Mouse (Mus musculus): ENCODE measurements around the gene AI854703. TPM values are rescaled to one million over a fixed set of nuclear protein-coding genes. Genes with fewer than 3 reads are reported as not detected.

AI854703 gene
- polyA plus RNA-seq (2012; rRNA removed; ENCODE audit: low replicate concordance) = 2.3 and 2.6 TPM in 2 replicates

DNA sequence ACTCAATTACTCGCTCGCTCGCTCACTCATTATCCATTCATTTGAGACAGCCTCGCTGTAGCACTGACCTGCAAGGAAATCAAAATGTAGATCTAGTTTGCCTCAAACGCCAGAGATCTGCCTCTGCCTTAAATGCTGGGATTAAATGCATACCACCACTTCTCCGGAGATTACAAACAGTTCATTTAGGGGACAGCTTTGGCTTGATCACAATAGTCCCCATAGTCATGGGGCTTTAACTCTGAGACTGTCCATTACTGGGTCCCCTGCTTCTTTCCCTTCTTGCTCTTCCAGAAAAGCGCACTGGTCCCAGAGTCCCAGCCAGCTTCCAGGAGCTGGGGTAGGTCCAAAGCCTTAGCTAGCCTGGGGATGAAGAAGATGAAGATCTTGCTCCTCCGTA is at the start of gene AI854703:
Gene AI854703 (plus strand): TSS at position 301 of the 400 bp plus-strand sequence.

GRCm38 (mm10) chr6:48589194-48589750 is 37.3 kb upstream of the AI854703 start, which contains the start of gene Gm45021:
Gene Gm45021, plus strand, starts transcription at chr6:48589610.

DNA sequence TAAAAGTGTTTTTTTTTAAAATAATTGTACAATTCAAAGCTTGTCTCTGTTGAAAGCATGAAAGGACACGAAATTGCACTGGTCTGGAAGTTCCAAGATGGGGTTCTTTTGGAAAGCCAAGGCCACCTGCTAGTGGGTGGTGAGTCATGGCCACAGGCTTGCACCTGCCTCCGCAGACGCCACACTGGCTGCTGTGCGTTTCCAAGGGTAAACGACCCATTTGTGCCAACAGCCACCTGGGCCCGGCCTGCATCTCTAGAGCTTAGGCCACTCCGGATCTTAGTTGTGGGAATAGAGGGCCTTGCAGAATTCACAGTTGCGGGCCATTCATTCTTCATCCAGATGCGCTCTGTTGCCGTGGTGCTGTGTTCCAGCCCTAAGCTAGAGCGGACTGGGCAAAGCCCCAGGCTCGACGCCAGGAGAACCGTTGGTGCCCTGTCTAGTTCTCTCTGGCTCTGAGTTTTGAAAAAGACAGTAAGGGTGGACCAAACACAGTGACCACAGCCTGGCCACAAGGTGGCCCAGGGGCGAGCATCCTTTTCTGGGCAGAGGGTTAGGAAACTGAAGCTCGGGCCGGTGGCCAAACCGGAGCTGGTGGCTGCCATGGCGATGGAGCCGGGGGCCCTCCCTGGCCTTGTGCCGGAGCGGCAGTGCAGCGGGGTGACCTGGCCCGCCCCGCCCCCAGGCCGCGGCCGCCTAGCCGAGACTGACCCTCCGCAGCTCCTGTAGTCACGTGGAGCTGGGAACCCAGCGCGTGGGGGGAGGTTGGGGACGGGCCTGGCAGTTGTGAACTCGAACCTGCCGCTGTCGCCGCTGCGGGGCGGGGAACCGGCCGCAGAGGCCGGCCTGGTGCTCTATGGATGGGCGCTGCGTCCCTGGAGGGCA is 33.2 kb upstream of the AI854703 start, which contains the start of the genes Repin1 and Gm44965:
Gene Repin1 (plus strand): TSS at position 726 of the 885 bp plus-strand sequence.
Gene Gm44965 (plus strand): TSS at position 784 of the 885 bp plus-strand sequence.

GRCm38 (mm10) chr6:48601271-48602079 is 25.1 kb upstream of the AI854703 start, which contains the start of gene Zfp775:
Gene Zfp775, plus strand, starts transcription at chr6:48602063.

DNA sequence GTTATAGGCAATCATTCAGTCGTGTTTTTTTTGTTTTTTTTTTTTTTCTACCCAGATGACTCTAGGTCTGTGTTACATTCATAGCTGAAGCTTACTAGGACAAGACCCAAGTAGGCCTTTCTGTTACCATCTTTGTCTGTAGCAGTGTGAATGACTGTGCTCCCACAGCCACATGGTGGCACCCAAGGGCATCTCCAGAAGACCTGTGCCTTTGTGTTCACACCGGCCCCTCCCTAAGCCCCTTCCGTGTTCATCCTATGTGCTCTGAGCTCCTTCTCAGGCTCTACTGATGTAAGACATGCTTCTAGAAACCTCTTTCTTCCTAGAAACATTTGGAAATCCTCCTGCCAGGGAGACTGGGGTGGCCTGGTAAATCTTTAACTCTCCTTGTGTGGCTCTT is 20.4 kb downstream of the AI854703 start, which contains the start of gene Gimap8:
Gene Gimap8 (plus strand): TSS at position 240 of the 400 bp plus-strand sequence.

DNA sequence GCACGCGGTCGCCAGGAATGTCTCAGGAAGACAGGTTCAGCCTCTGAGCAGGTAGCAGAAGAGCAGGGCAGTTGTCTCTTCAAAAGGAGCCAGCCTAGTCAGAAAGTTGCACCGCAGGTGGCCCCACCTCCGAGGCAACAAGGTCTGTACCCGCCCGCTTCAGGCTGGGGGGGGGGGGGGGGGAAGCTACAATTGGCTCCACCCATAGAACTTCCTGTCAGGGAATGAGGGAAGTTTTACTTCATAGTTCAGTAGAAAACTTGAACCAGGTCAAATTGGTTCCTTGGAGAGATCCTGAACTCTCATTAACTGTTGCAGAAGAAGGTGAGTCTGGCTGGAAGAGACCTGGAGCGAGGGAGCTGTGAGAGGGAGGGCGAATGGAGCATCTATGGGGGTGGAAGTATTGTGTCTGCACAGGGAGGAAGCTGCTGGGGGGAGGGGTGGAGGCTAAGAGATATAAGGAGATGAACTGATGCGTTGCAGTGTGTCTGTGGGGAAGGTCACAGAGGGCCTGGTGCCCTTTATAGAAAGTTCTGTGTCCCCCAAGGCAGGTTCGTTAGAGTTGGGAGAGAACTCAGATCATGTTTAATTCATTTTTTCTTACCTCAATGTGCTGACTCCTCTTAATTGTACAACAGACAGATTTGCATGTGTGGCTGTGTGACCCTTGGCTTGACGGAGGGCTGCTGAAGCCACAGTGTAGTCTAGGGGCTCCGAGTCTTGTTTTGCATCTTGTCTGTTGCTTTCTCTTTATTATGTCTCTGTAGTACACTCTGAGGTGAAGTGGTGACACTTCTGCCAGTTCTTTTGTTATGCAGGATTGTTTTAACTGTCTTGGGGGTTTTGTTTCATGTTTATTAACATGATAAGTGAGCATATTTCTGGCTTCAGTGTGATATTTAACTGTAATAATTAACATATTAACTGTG is 49.6 kb downstream of the AI854703 start, which contains the start of gene Gimap9:
Gene Gimap9 (plus strand): TSS at position 199 of the 929 bp plus-strand sequence.

Other genes with a start within 250 kb of the AI854703 start
- 19.3 and 28.5 TPM in 2 replicates for gene Krba1, start 231.2 kb upstream of the AI854703 start, polyA plus RNA-seq (2012; rRNA removed; ENCODE audit: low replicate concordance)
- 59.8 and 77.3 TPM in 2 replicates for gene Zfp467, start 180.9 kb upstream of the AI854703 start, polyA plus RNA-seq (2012; rRNA removed; ENCODE audit: low replicate concordance)
- 6.8 and 9.4 TPM in 2 replicates for gene Sspo, start 178.5 kb upstream of the AI854703 start, polyA plus RNA-seq (2012; rRNA removed; ENCODE audit: low replicate concordance)
- gene Atp6v0e2, start 89.1 kb upstream of the AI854703 start, polyA plus RNA-seq (2012; rRNA removed; ENCODE audit: low replicate concordance) = 14.1 and 44.0 TPM in 2 replicates
- 28.4 and 37.2 TPM in 2 replicates for gene Lrrc61, start 72.0 kb upstream of the AI854703 start, polyA plus RNA-seq (2012; rRNA removed; ENCODE audit: low replicate concordance)
- 141 and 205 TPM in 2 replicates for gene Rarres2, start 54.0 kb upstream of the AI854703 start, polyA plus RNA-seq (2012; rRNA removed; ENCODE audit: low replicate concordance)
- not detected in 2 replicates for gene Gm45021, start 37.2 kb upstream of the AI854703 start, polyA plus RNA-seq (2012; rRNA removed; ENCODE audit: low replicate concordance)
- 44.0 and 69.3 TPM in 2 replicates for gene Repin1, start 32.9 kb upstream of the AI854703 start, polyA plus RNA-seq (2012; rRNA removed; ENCODE audit: low replicate concordance)
- gene Gm44965, start 32.8 kb upstream of the AI854703 start, polyA plus RNA-seq (2012; rRNA removed; ENCODE audit: low replicate concordance) = not detected in 2 replicates
- gene Zfp775, start 24.7 kb upstream of the AI854703 start, polyA plus RNA-seq (2012; rRNA removed; ENCODE audit: low replicate concordance) = 5.5 and 9.2 TPM in 2 replicates
- gene Gimap8, start 20.5 kb downstream of the AI854703 start, polyA plus RNA-seq (2012; rRNA removed; ENCODE audit: low replicate concordance) = 9.5 and 11.9 TPM in 2 replicates
- gene Gimap9, start 49.4 kb downstream of the AI854703 start, polyA plus RNA-seq (2012; rRNA removed; ENCODE audit: low replicate concordance) = 4.7 and 7.4 TPM in 2 replicates
- gene Gimap4, start 57.8 kb downstream of the AI854703 start, polyA plus RNA-seq (2012; rRNA removed; ENCODE audit: low replicate concordance) = 45.9 and 83.2 TPM in 2 replicates
- 23.4 and 35.8 TPM in 2 replicates for gene Gimap6, start 81.5 kb downstream of the AI854703 start, polyA plus RNA-seq (2012; rRNA removed; ENCODE audit: low replicate concordance)
- 0.29 TPM in 1 of 2 replicates, not detected in the other for gene Gm28053, start 91.8 kb downstream of the AI854703 start, polyA plus RNA-seq (2012; rRNA removed; ENCODE audit: low replicate concordance)
- gene Gimap7, start 91.9 kb downstream of the AI854703 start, polyA plus RNA-seq (2012; rRNA removed; ENCODE audit: low replicate concordance) = 2.8 and 3.2 TPM in 2 replicates
- 14.8 and 53.3 TPM in 2 replicates for gene Gimap1, start 112.3 kb downstream of the AI854703 start, polyA plus RNA-seq (2012; rRNA removed; ENCODE audit: low replicate concordance)
- 27.6 and 43.3 TPM in 2 replicates for gene Gimap5, start 119.4 kb downstream of the AI854703 start, polyA plus RNA-seq (2012; rRNA removed; ENCODE audit: low replicate concordance)
- gene Gimap3, start 144.1 kb downstream of the AI854703 start, polyA plus RNA-seq (2012; rRNA removed; ENCODE audit: low replicate concordance) = 61.7 and 68.3 TPM in 2 replicates
- gene Tmem176a, start 214.2 kb downstream of the AI854703 start, polyA plus RNA-seq (2012; rRNA removed; ENCODE audit: low replicate concordance) = 117 and 142 TPM in 2 replicates
- 317 and 511 TPM in 2 replicates for gene Tmem176b, start 214.7 kb downstream of the AI854703 start, polyA plus RNA-seq (2012; rRNA removed; ENCODE audit: low replicate concordance)
- 14.6 and 18.5 TPM in 2 replicates for gene Aoc1, start 246.1 kb downstream of the AI854703 start, polyA plus RNA-seq (2012; rRNA removed; ENCODE audit: low replicate concordance)

Measured in mammary gland, adult 2 months (tissue).